In genomic region chr19:32532737-32533505, GRCm38 (mm10) we compare ENCODE assay signal across 12 mouse cellular contexts.
"Had no signal": no experiment of that assay in that cellular context is flagged by ENCODE, and none has a peak within 500 bp of the region (broad histone marks: within the 10 kb centered on the region; RNA-seq: fewer than 3 reads in every experiment).

No protein-coding gene starts in this region.

- H3K9me3 ChIP-seq: limb, embryonic 13.5 days; midbrain, embryonic 10.5 days; neural tube, embryonic 13.5 days had no signal

- DNase-seq: kidney, adult 11 months; layer of hippocampus, adult 9-11 months; midbrain, embryonic 14.5 days; retina, postnatal 1 day; right cerebral cortex, postnatal 4 days; thymus, postnatal 4 days had no signal

- H3K27me3 ChIP-seq: limb, embryonic 13.5 days; neural tube, embryonic 13.5 days had no signal

- H3K9ac ChIP-seq: limb, embryonic 13.5 days; liver, embryonic 14.5 days; lung, embryonic 14.5 days; neural tube, embryonic 13.5 days had no signal

- H3K4me2 ChIP-seq: limb, embryonic 13.5 days; lung, embryonic 14.5 days; neural tube, embryonic 13.5 days had no signal

- H3K36me3 ChIP-seq: limb, embryonic 13.5 days; midbrain, embryonic 10.5 days; neural tube, embryonic 13.5 days had no signal

- H3K4me3 ChIP-seq: limb, embryonic 13.5 days; midbrain, embryonic 10.5 days; neural tube, embryonic 13.5 days had no signal

- H3K4me1 ChIP-seq: limb, embryonic 13.5 days; neural tube, embryonic 13.5 days had no signal

- H3K27ac ChIP-seq: kidney, postnatal 0 days; limb, embryonic 13.5 days; liver, embryonic 14.5 days; midbrain, embryonic 10.5 days; neural tube, embryonic 13.5 days had no signal
